ENCODE assay signal across 26 mouse cellular contexts in the genomic region with DNA sequence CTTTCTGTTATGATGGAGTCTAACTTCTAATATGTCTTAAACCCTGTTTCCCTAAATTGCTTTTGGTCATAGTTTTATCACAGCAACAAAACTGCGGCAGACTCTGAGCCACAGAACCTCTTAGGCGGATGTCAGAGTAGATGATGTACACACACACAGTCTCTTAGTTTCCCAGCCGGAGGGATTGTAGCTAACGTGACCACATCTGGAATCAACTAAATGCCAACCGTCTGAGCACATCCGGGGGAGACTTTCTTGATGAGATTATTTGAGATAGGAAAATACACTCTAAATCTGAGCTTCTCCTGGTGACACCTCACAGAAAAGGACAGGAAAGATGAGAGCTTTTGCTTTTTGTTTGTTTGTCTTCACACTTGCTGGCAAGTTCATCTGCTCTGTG. TPM values are rescaled to one million over a fixed set of nuclear protein-coding genes. Genes with fewer than 3 reads are reported as not detected.
DNase-seq lines count a peak whose midpoint lies in the region; ATAC-seq and TF ChIP-seq lines count a peak whose summit lies in the region.
"Had no signal": no experiment of that assay in that cellular context is flagged by ENCODE, and none has a peak within 500 bp of the region (broad histone marks: within the 10 kb centered on the region; RNA-seq: fewer than 3 reads in every experiment).

No protein-coding gene starts in this region.

- peaks cover 9% of the 10 kb centered on the region; the same call in 1 of the 2 replicates for H3K4me1 ChIP-seq in liver, adult 2 months (ENCODE audit: control insufficient read depth, insufficient read depth, low read length)
- H3K4me1 ChIP-seq in liver, embryonic 11.5 days (replicated peaks; ENCODE audit: control insufficient read depth, insufficient read depth, low read length): no peaks in the 10 kb centered on the region; the same call in 1 of the 2 replicates
- H3K4me1 ChIP-seq in embryonic facial prominence, embryonic 12.5 days: peaks cover 11% of the 10 kb centered on the region
- H3K4me1 ChIP-seq in small intestine, adult 2 months (ENCODE audit: control insufficient read depth, insufficient read depth, insufficient read length, low read length): peaks cover 10% of the 10 kb centered on the region; the same call in 1 of the 2 replicates
- H3K4me1 ChIP-seq: heart, embryonic 12.5 days; hindbrain, embryonic 10.5 days; intestine, embryonic 15.5 days had no signal

- H3K27ac ChIP-seq in liver, adult 2 months (replicated peaks; ENCODE audit: insufficient read depth, low read depth, low read length): peak overlapping the region; percentile 86
- no peak overlapping the region for H3K27ac ChIP-seq in liver, embryonic 11.5 days (ENCODE audit: low read depth, low read length)
- peak overlapping the region; percentile 24; the same call in 1 of the 2 replicates for H3K27ac ChIP-seq in embryonic facial prominence, embryonic 12.5 days
- peak overlapping the region; percentile 48 for H3K27ac ChIP-seq in small intestine, adult 2 months (ENCODE audit: insufficient read depth, low read depth, low read length)
- H3K27ac ChIP-seq: forebrain, embryonic 13.5 days; hindbrain, embryonic 10.5 days; hindbrain, embryonic 14.5 days; intestine, embryonic 15.5 days had no signal

- H3K4me3 ChIP-seq in liver, adult 2 months (ENCODE audit: insufficient read depth, low read depth, low read length): peak overlapping the region; percentile 28; the same call in 1 of the 2 replicates
- H3K4me3 ChIP-seq in liver, embryonic 11.5 days (ENCODE audit: low read depth, low read length): no peak overlapping the region
- H3K4me3 ChIP-seq in embryonic facial prominence, embryonic 12.5 days: no peak overlapping the region
- H3K4me3 ChIP-seq in small intestine, adult 2 months (ENCODE audit: low read depth, low read length): no peak overlapping the region
- H3K4me3 ChIP-seq: forebrain, embryonic 13.5 days; heart, embryonic 12.5 days; hindbrain, embryonic 10.5 days; intestine, embryonic 15.5 days had no signal

- H3K9me3 ChIP-seq in liver, embryonic 11.5 days (ENCODE audit: control insufficient read depth, low read length): peaks cover 2% of the 10 kb centered on the region; the same call in 1 of the 2 replicates
- no peaks in the 10 kb centered on the region for H3K9me3 ChIP-seq in embryonic facial prominence, embryonic 12.5 days
- H3K9me3 ChIP-seq: forebrain, embryonic 13.5 days; hindbrain, embryonic 10.5 days; intestine, embryonic 15.5 days had no signal

- H3K27me3 ChIP-seq in liver, adult 2 months (ENCODE audit: control insufficient read depth, insufficient read depth, low read length): no peaks in the 10 kb centered on the region
- no peaks in the 10 kb centered on the region for H3K27me3 ChIP-seq in liver, embryonic 11.5 days (replicated peaks; ENCODE audit: control insufficient read depth, insufficient read depth, low read length)
- H3K27me3 ChIP-seq in embryonic facial prominence, embryonic 12.5 days: no peaks in the 10 kb centered on the region
- no peaks in the 10 kb centered on the region for H3K27me3 ChIP-seq in small intestine, adult 2 months (ENCODE audit: control insufficient read depth, insufficient read depth, low read length)
- H3K27me3 ChIP-seq: heart, embryonic 12.5 days; intestine, embryonic 15.5 days had no signal

- ATAC-seq in liver, embryonic 11.5 days (replicated peaks; ENCODE audit: low FRiP score): no peak
- no peak for ATAC-seq in embryonic facial prominence, embryonic 12.5 days (ENCODE audit: insufficient number of reproducible peaks, insufficient read depth, low FRiP score, low TSS enrichment)
- ATAC-seq: CD4-positive, CD25-positive, alpha-beta regulatory T cell, adult 4 months; forebrain, embryonic 13.5 days; forebrain, postnatal 0 days; intestine, embryonic 15.5 days had no signal

- TF ChIP-seq CTCF in liver, adult 2 months (IDR thresholded peaks at IDR 0.05; ENCODE audit: low read depth, low read length): no peak
- TF ChIP-seq CTCF in small intestine, adult 2 months (IDR thresholded peaks at IDR 0.05; ENCODE audit: extremely low read depth, insufficient read length, insufficient replicate concordance, low read depth, low read length): no peak

- DNase-seq in liver, adult 2 months (ENCODE audit: extremely low read depth, low read depth, low spot score): no peak
- no peak for DNase-seq in liver, embryonic 11.5 days (ENCODE audit: low spot score)
- peak; percentile 66 for DNase-seq in embryo, embryonic 11 days
- DNase-seq in cerebellum, adult 9-11 months: no peak
- no peak for DNase-seq in frontal cortex, postnatal 14 days (ENCODE audit: low spot score in 2 of 2)
- DNase-seq: adrenal gland, postnatal 10 days; B cell, adult 2 months; cerebellum, adult 11 months; cerebellum, adult 9-10 months; cerebellum, postnatal 36 days; forebrain, postnatal 0 days; gastrocnemius, postnatal 10 days had no signal

- H3K79me2 ChIP-seq in liver, adult 2 months (ENCODE audit: control insufficient read depth, insufficient read depth, low read length): no peaks in the 10 kb centered on the region

- WGBS in liver, adult 2 months: 44% methylated on average over 6 of the region's 6 CpGs
- 69% methylated on average over 6 of the region's 6 CpGs for WGBS in liver, embryonic 11.5 days
- 21% methylated on average over 6 of the region's 6 CpGs for whole genome bisulfite sequencing in embryonic facial prominence, embryonic 12.5 days
- WGBS in small intestine, adult 2 months: 74% methylated on average over 6 of the region's 6 CpGs

- no peak for TF ChIP-seq POLR2A in liver, adult 2 months (IDR thresholded peaks at IDR 0.05; ENCODE audit: extremely low read depth, insufficient read depth, low read length)
- no peak for TF ChIP-seq POLR2A in small intestine, adult 2 months (IDR thresholded peaks at IDR 0.05; ENCODE audit: low read depth, low read length)

- H3K9ac ChIP-seq in liver, adult 2 months (ENCODE audit: low read depth, low read length): peak overlapping the region; percentile 44
- H3K9ac ChIP-seq in liver, embryonic 11.5 days (ENCODE audit: low read depth, low read length): no peak overlapping the region
- H3K9ac ChIP-seq in embryonic facial prominence, embryonic 12.5 days: no peak overlapping the region
- H3K9ac ChIP-seq: forebrain, embryonic 13.5 days; forebrain, postnatal 0 days; heart, embryonic 12.5 days; hindbrain, embryonic 14.5 days; intestine, embryonic 15.5 days had no signal

- H3K4me2 ChIP-seq in liver, embryonic 11.5 days: no peak overlapping the region
- H3K4me2 ChIP-seq in embryonic facial prominence, embryonic 12.5 days (replicated peaks): no peak overlapping the region; the same call in 1 of the 2 replicates
- H3K4me2 ChIP-seq: forebrain, embryonic 13.5 days; hindbrain, embryonic 14.5 days; intestine, embryonic 15.5 days had no signal

- H3K36me3 ChIP-seq in liver, adult 2 months (ENCODE audit: control insufficient read depth, insufficient read depth, low read length): no peaks in the 10 kb centered on the region
- H3K36me3 ChIP-seq in liver, embryonic 11.5 days (ENCODE audit: control insufficient read depth, insufficient read depth, low read length): no peaks in the 10 kb centered on the region
- H3K36me3 ChIP-seq in embryonic facial prominence, embryonic 12.5 days: no peaks in the 10 kb centered on the region
- H3K36me3 ChIP-seq in small intestine, adult 2 months (ENCODE audit: control insufficient read depth, insufficient read depth, low read length): no peaks in the 10 kb centered on the region
- H3K36me3 ChIP-seq: G1E; heart, embryonic 12.5 days; hindbrain, embryonic 10.5 days; intestine, embryonic 15.5 days had no signal

RNA-seq across cellular contexts. Expression of gene Gpx5, which starts 55.4 kb away (rescaled TPM):
- total RNA-seq in liver, adult 2 months (2014; rRNA removed): not detected in 2 replicates
- polyA plus RNA-seq in liver, adult 2 months (2012; rRNA removed): not detected in 2 replicates
- not detected in 2 replicates for polyA plus RNA-seq in liver, embryonic 11.5 days (2014; fragmentation: Nextera tagmentation; extraction: Ambion mirVana)
- polyA plus RNA-seq in embryonic facial prominence, embryonic 12.5 days (2016; fragmentation: Nextera tagmentation; extraction: Ambion mirVana): not detected in 2 replicates
- polyA plus RNA-seq in small intestine, adult 2 months (2012; rRNA removed): not detected in 2 replicates
- total RNA-seq: adrenal gland, postnatal 10 days; adrenal gland, postnatal 4 days; forebrain, postnatal 0 days; gastrocnemius, postnatal 10 days; gastrocnemius, postnatal 4 days; heart, adult 8-10 months; heart, postnatal 25 days had no signal
- polyA plus RNA-seq: CD4-positive, CD25-positive, alpha-beta regulatory T cell, adult 4 months; forebrain, embryonic 13.5 days; forebrain, postnatal 0 days; G1E; heart, embryonic 12.5 days; heart, embryonic 16.5 days; hindbrain, embryonic 10.5 days; hindbrain, embryonic 14.5 days; intestine, embryonic 15.5 days had no signal

RNA-seq across cellular contexts. Expression of gene Trim27, which starts 57.9 kb away (rescaled TPM):
- total RNA-seq in liver, adult 2 months (2014; rRNA removed): 9.4 and 16.4 TPM in 2 replicates
- polyA plus RNA-seq in liver, adult 2 months (2012; rRNA removed): 33.9 and 39.5 TPM in 2 replicates
- polyA plus RNA-seq in liver, embryonic 11.5 days (2014; fragmentation: Nextera tagmentation; extraction: Ambion mirVana): 165 and 175 TPM in 2 replicates
- polyA plus RNA-seq in embryonic facial prominence, embryonic 12.5 days (2016; fragmentation: Nextera tagmentation; extraction: Ambion mirVana): 167 and 170 TPM in 2 replicates
- 34.0 and 46.4 TPM in 2 replicates for polyA plus RNA-seq in small intestine, adult 2 months (2012; rRNA removed)
